Mouse (Mus musculus) hindbrain, embryonic 10.5 days (tissue): Measurements from ENCODE around the gene Heg1. TPM values are rescaled to one million over a fixed set of nuclear protein-coding genes. Genes with fewer than 3 reads are reported as not detected.

ENCODE experiments used
- DNase-seq: peaks from one replicate; pipeline ENCODE4 v3.0.0-alpha.2; 2017; ENCODE audit warnings: low spot score
- H3K27ac ChIP-seq: fragments of 300-500 bp; sonication (generic); 2 replicates; pipeline ENCODE4 v1.5.1; 2016; ENCODE audit warnings: mild to moderate bottlenecking, moderate library complexity
- H3K27me3 ChIP-seq: fragments of 300-500 bp; sonication (generic); 2 replicates; pipeline ENCODE4 v1.6.1; 2016; ENCODE audit warnings: mild to moderate bottlenecking; ENCODE audit not compliant: poor library complexity, insufficient read depth, severe bottlenecking
- H3K36me3 ChIP-seq: fragments of 300-500 bp; sonication (generic); 2 replicates; pipeline ENCODE4 v1.6.1; 2016; ENCODE audit warnings: mild to moderate bottlenecking, moderate library complexity
- H3K4me1 ChIP-seq: fragments of 300-500 bp; sonication (generic); replicated peaks from 2 replicates; pipeline ENCODE4 v1.6.1; 2016; ENCODE audit warnings: mild to moderate bottlenecking
- H3K4me3 ChIP-seq: fragments of 300-500 bp; sonication (generic); 2 replicates; pipeline ENCODE4 v1.5.1; 2016; ENCODE audit warnings: mild to moderate bottlenecking, moderate library complexity
- H3K9me3 ChIP-seq: fragments of 300-500 bp; sonication (generic); 2 replicates; pipeline ENCODE4 v1.6.1; 2016; ENCODE audit warnings: mild to moderate bottlenecking, moderate library complexity
- WGBS: fragments of 180-500 bp; shearing (Covaris S2); methylation state at CpG from one replicate; pipeline ENCODE4 v1.1.7; 2016; 5-methylcytosine and 5-hydroxymethylcytosine counted together
- polyA plus RNA-seq: library from polyadenylated mRNA; unstranded; fragments of >200 nt; fragmentation: Nextera tagmentation; extraction: Ambion mirVana; gene quantifications from 2 replicates; pipeline ENCODE4 v1.2.1, GENCODE M21; 2016

Heg1 gene
- polyA plus RNA-seq, 1 experiment from 2014 or later = 21.9 TPM

- Histone ChIP-seq H3K4me3 (no peak overlapping the region), H3K9me3 (no peaks in the 10 kb centered on the region), H3K36me3 (no peaks in the 10 kb centered on the region), H3K27me3 (no peaks in the 10 kb centered on the region), H3K4me1 (no peaks in the 10 kb centered on the region), H3K27ac (no peak overlapping the region)
- DNase-seq = no peak
- 92% methylated on average over 1 of the region's 1 CpGs for WGBS
Observed at GRCm38 (mm10) chr16:33775733-33776335, 91.7 kb downstream of the Heg1 start.

GRCm38 (mm10) chr16:33776766-33777529, 92.8 kb downstream of the Heg1 start:
- no peaks in the 10 kb centered on the region for H3K36me3 ChIP-seq
- no peaks in the 10 kb centered on the region for H3K9me3 ChIP-seq
- DNase-seq = no peak
- no peak overlapping the region for H3K27ac ChIP-seq
- 86% methylated on average over 7 of the region's 7 CpGs for WGBS
- H3K4me1 ChIP-seq = 0 out of 2 replicates have a peak, but pooled peaks cover 3% of the 10 kb centered on the region
- no peaks in the 10 kb centered on the region for H3K27me3 ChIP-seq
- no peak overlapping the region for H3K4me3 ChIP-seq

- DNase-seq = no peak
- Histone ChIP-seq H3K36me3 (no peaks in the 10 kb centered on the region), H3K4me1 (0 out of 2 replicates have a peak, but pooled peaks cover 3% of the 10 kb centered on the region), H3K27me3 (no peaks in the 10 kb centered on the region), H3K9me3 (no peaks in the 10 kb centered on the region), H3K4me3 (no peak overlapping the region), H3K27ac (no peak overlapping the region)
- 91% methylated on average over 6 of the region's 6 CpGs for WGBS
Observed at GRCm38 (mm10) chr16:33777607-33778006, 93.4 kb downstream of the Heg1 start.

- no peaks in the 10 kb centered on the region for H3K36me3 ChIP-seq
- 0 out of 2 replicates have a peak, but pooled peaks cover 3% of the 10 kb centered on the region for H3K4me1 ChIP-seq
- DNase-seq = no peak
- no peaks in the 10 kb centered on the region for H3K9me3 ChIP-seq
- H3K27ac ChIP-seq = no peak overlapping the region
- no peak overlapping the region for H3K4me3 ChIP-seq
- WGBS = 73% methylated on average over 5 of the region's 5 CpGs
- no peaks in the 10 kb centered on the region for H3K27me3 ChIP-seq
Observed at GRCm38 (mm10) chr16:33781789-33782728, 97.9 kb downstream of the Heg1 start.

- no peak overlapping the region for H3K27ac ChIP-seq
- no peaks in the 10 kb centered on the region for H3K36me3 ChIP-seq
- 98% methylated on average over 1 of the region's 1 CpGs for WGBS
Observed at GRCm38 (mm10) chr16:33782729-33783091, 98.5 kb downstream of the Heg1 start.

GRCm38 (mm10) chr16:33784547-33784946, 100.4 kb downstream of the Heg1 start:
- Histone ChIP-seq H3K4me1 (0 out of 2 replicates have a peak, but pooled peaks cover 6% of the 10 kb centered on the region), H3K9me3 (no peaks in the 10 kb centered on the region), H3K36me3 (no peaks in the 10 kb centered on the region), H3K27ac (no peak overlapping the region), H3K27me3 (no peaks in the 10 kb centered on the region), H3K4me3 (no peak overlapping the region)
- 84% methylated on average over 1 of the region's 1 CpGs for WGBS
- no peak for DNase-seq

More at GRCm38 (mm10) chr16:33782729-33783091, 98.5 kb downstream of the Heg1 start:
- Histone ChIP-seq H3K27me3 (no peaks in the 10 kb centered on the region), H3K4me1 (0 out of 2 replicates have a peak, but pooled peaks cover 6% of the 10 kb centered on the region), H3K9me3 (no peaks in the 10 kb centered on the region), H3K4me3 (no peak overlapping the region)
- no peak for DNase-seq

- H3K27me3 ChIP-seq = no peaks in the 10 kb centered on the region
- 0 out of 2 replicates have a peak, but pooled peaks cover 6% of the 10 kb centered on the region for H3K4me1 ChIP-seq
- WGBS = 76% methylated on average over 8 of the region's 8 CpGs
- H3K9me3 ChIP-seq = no peaks in the 10 kb centered on the region
- H3K27ac ChIP-seq = no peak overlapping the region
- H3K36me3 ChIP-seq = no peaks in the 10 kb centered on the region
- DNase-seq = no peak
- no peak overlapping the region for H3K4me3 ChIP-seq
Observed at GRCm38 (mm10) chr16:33785092-33785704, 101.0 kb downstream of the Heg1 start.

GRCm38 (mm10) chr16:33786657-33787390, 102.7 kb downstream of the Heg1 start:
- no peaks in the 10 kb centered on the region for H3K27me3 ChIP-seq
- 85% methylated on average over 7 of the region's 7 CpGs for WGBS
- H3K4me3 ChIP-seq = no peak overlapping the region
- H3K36me3 ChIP-seq = no peaks in the 10 kb centered on the region
- no peaks in the 10 kb centered on the region for H3K9me3 ChIP-seq
- 0 out of 2 replicates have a peak, but pooled peaks cover 3% of the 10 kb centered on the region for H3K4me1 ChIP-seq
- H3K27ac ChIP-seq = no peak overlapping the region
- DNase-seq = no peak

GRCm38 (mm10) chr16:33793846-33794791, 109.9 kb downstream of the Heg1 start, which contains the start of gene Muc13:
Gene Muc13 (plus strand): TSS chr16:33794037.
- Histone ChIP-seq H3K9me3 (no peaks in the 10 kb centered on the region), H3K27ac (peak within 1 kb of the TSS; percentile 50; the same call in 1 of the 2 replicates), H3K4me3 (no peak within 1 kb of the TSS), H3K36me3 (no peaks in the 10 kb centered on the region), H3K4me1 (peaks cover 6% of the 10 kb centered on the region; the same call in 1 of the 2 replicates), H3K27me3 (no peaks in the 10 kb centered on the region)
- DNase-seq = no peak
- 89% methylated on average over 10 of the region's 10 CpGs for WGBS

- DNase-seq = no peak
- peaks cover 6% of the 10 kb centered on the region; the same call in 1 of the 2 replicates for H3K4me1 ChIP-seq
- no peaks in the 10 kb centered on the region for H3K36me3 ChIP-seq
- H3K27me3 ChIP-seq = no peaks in the 10 kb centered on the region
- no peak overlapping the region for H3K4me3 ChIP-seq
- 90% methylated on average over 4 of the region's 4 CpGs for WGBS
- H3K27ac ChIP-seq = no peak overlapping the region
- no peaks in the 10 kb centered on the region for H3K9me3 ChIP-seq
Observed at GRCm38 (mm10) chr16:33795106-33795505, 110.9 kb downstream of the Heg1 start.

GRCm38 (mm10) chr16:33795887-33796286, 111.7 kb downstream of the Heg1 start:
- Histone ChIP-seq H3K27me3 (no peaks in the 10 kb centered on the region), H3K9me3 (no peaks in the 10 kb centered on the region), H3K27ac (no peak overlapping the region), H3K4me3 (no peak overlapping the region), H3K4me1 (peaks cover 6% of the 10 kb centered on the region; the same call in 1 of the 2 replicates), H3K36me3 (no peaks in the 10 kb centered on the region)
- 92% methylated on average over 6 of the region's 6 CpGs for WGBS
- DNase-seq = no peak
